Mouse (Mus musculus): ENCODE measurements around the gene Rrh. TPM values are rescaled to one million over a fixed set of nuclear protein-coding genes. Genes with fewer than 3 reads are reported as not detected.

Gene Rrh
- total and polyA plus RNA-seq, 2 experiments from 2014 or later: 0.11 TPM; not detected in 1

DNA sequence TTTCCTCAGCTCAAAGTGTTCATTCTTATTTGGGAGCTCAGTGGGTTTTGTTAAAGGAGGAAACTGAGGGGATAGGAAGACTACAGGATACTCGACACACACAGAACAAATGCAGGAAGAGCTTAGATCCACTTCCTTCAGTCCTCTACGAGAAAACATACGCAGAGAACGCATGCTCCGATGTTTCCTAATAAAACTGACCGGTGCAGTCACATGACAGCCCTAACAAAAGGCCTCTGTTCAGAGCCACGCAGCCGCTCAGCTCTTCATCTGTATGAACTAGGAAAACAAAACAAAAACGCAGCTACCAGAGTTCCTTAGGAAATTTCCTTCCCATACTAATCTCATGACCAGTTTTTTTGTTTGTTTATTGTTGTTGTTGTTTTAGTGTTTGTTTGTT lies 1.5 kb downstream of the Rrh start:
- WGBS: 69% methylated on average over 9 of the region's 9 CpGs
- H3K4me2 ChIP-seq (ENCODE audit: low read depth, low read length): no peak overlapping the region

DNA sequence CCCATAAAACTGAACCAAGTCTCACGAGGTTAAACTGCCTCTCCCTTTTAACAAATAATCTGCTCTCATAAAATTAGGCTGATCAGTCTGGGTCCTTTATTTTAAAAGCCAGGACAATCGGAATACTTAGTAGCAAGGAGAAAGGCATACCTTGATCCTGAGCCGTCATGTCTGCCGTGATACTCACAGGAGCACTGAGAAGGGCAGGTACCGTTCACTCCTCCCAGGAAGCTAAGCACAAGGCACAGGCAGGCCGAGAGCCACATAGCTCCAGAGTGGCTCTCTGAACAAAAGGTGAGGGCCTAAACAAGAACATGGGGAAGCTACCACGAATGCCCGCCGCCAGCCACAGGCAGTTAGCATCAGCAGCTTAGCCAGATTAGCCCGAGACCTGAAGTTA lies 18.6 kb downstream of the Rrh start, which contains the start of gene Lrit3:
Lrit3 (minus strand) TSS at position 266 of the 400 bp plus-strand sequence.
- Histone ChIP-seq H3K4me1 (ENCODE audit: control insufficient read depth, insufficient read depth) (no peaks in the 10 kb centered on the region), H3K36me3 (replicated peaks; ENCODE audit: control insufficient read depth, insufficient read depth, low read length) (no peaks in the 10 kb centered on the region), H3K4me3 (ENCODE audit: low read depth, low read length) (no peak within 1 kb of the TSS), H3K9ac (replicated peaks; ENCODE audit: low read depth, low read length) (no peak within 1 kb of the TSS), H3K27me3 (ENCODE audit: control insufficient read depth, insufficient read depth, low read length) (no peaks in the 10 kb centered on the region), H3K9me3 (replicated peaks; ENCODE audit: control insufficient read depth, low read length) (no peaks in the 10 kb centered on the region), H3K4me2 (ENCODE audit: low read depth, low read length) (no peak within 1 kb of the TSS), H3K27ac (ENCODE audit: low read depth) (no peak within 1 kb of the TSS)
- TF ChIP-seq EP300 (IDR thresholded peaks at IDR 0.05; ENCODE audit: low read depth) (no peak), CTCF (IDR thresholded peaks at IDR 0.05; ENCODE audit: low read depth) (no peak)
- ATAC-seq (ENCODE audit: insufficient read depth, low read depth) (no peak), DNase-seq (ENCODE audit: low spot score) (no peak)
- WGBS: 76% methylated on average over 10 of the region's 10 CpGs

More for the DNA sequence above, 1.5 kb downstream of the Rrh start:
- TF ChIP-seq CTCF (IDR thresholded peaks at IDR 0.05; ENCODE audit: low read depth): no peak
- TF ChIP-seq EP300 (IDR thresholded peaks at IDR 0.05; ENCODE audit: low read depth): no peak
- H3K9ac ChIP-seq (replicated peaks; ENCODE audit: low read depth, low read length): no peak overlapping the region
- no peaks in the 10 kb centered on the region for H3K27me3 ChIP-seq (ENCODE audit: control insufficient read depth, insufficient read depth, low read length)
- DNase-seq (ENCODE audit: low spot score): peak; percentile 8
- ATAC-seq (ENCODE audit: insufficient read depth, low read depth): peak; percentile 11; the same call in 1 of the 2 replicates
- no peaks in the 10 kb centered on the region for H3K9me3 ChIP-seq (replicated peaks; ENCODE audit: control insufficient read depth, low read length)
- H3K36me3 ChIP-seq (replicated peaks; ENCODE audit: control insufficient read depth, insufficient read depth, low read length): peaks cover 19% of the 10 kb centered on the region
- H3K27ac ChIP-seq (ENCODE audit: low read depth): no peak overlapping the region
- H3K4me3 ChIP-seq (ENCODE audit: low read depth, low read length): no peak overlapping the region
- H3K4me1 ChIP-seq (ENCODE audit: control insufficient read depth, insufficient read depth): no peaks in the 10 kb centered on the region

DNA sequence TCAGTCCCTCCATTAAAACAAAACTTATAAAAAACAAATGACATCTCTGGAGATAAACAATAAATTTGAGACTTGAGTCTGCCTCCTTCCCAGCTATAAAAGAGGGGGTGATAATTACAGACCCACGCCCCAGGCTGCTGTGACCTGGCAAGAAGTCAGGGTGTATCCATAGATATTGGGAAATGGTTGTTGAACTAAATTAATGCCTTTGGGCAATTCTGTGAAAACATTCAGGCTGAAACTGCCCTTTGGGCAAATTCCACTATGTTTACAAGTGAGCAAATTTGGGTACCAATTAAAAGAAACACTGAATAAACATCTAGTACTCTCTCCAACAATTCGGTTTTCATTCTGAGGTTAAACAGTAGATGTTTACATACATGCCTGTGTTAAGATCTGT lies 23.4 kb downstream of the Rrh start:
- H3K9ac ChIP-seq (replicated peaks; ENCODE audit: low read depth, low read length): no peak overlapping the region
- WGBS: 78% methylated on average over 2 of the region's 2 CpGs
- no peak overlapping the region for H3K4me2 ChIP-seq (ENCODE audit: low read depth, low read length)
- ATAC-seq (ENCODE audit: insufficient read depth, low read depth) (no peak), DNase-seq (ENCODE audit: low spot score) (no peak)
- H3K4me1 ChIP-seq (ENCODE audit: control insufficient read depth, insufficient read depth): no peaks in the 10 kb centered on the region
- no peaks in the 10 kb centered on the region for H3K36me3 ChIP-seq (replicated peaks; ENCODE audit: control insufficient read depth, insufficient read depth, low read length)
- no peaks in the 10 kb centered on the region for H3K27me3 ChIP-seq (ENCODE audit: control insufficient read depth, insufficient read depth, low read length)
- no peak overlapping the region for H3K4me3 ChIP-seq (ENCODE audit: low read depth, low read length)
- H3K9me3 ChIP-seq (replicated peaks; ENCODE audit: control insufficient read depth, low read length): no peaks in the 10 kb centered on the region
- TF ChIP-seq EP300 (IDR thresholded peaks at IDR 0.05; ENCODE audit: low read depth) (no peak), CTCF (IDR thresholded peaks at IDR 0.05; ENCODE audit: low read depth) (no peak)
- no peak overlapping the region for H3K27ac ChIP-seq (ENCODE audit: low read depth)

DNA sequence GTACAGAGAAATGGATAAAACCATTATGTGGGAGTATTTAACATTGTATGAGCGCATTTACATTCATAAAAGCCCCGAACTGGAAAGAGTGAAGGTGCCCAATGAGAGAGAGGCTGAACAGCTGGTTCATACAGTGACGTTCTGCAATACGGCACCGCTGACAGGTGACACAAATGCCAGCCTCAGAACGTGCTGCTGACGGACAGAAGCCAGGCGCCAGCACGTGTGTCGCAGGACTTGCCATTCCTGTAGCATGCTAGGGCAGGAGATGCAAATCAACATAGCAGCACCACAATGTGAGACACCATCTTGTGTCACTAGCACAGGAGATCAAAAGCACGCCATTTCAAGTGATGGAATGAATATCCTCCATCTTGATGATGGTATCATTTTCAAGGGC lies 23.8 kb downstream of the Rrh start:
- no peak for TF ChIP-seq EP300 (IDR thresholded peaks at IDR 0.05; ENCODE audit: low read depth)
- no peak for TF ChIP-seq CTCF (IDR thresholded peaks at IDR 0.05; ENCODE audit: low read depth)
- no peaks in the 10 kb centered on the region for H3K27me3 ChIP-seq (ENCODE audit: control insufficient read depth, insufficient read depth, low read length)
- H3K27ac ChIP-seq (ENCODE audit: low read depth): no peak overlapping the region
- DNase-seq (ENCODE audit: low spot score): peak; percentile 12
- no peaks in the 10 kb centered on the region for H3K9me3 ChIP-seq (replicated peaks; ENCODE audit: control insufficient read depth, low read length)
- no peaks in the 10 kb centered on the region for H3K4me1 ChIP-seq (ENCODE audit: control insufficient read depth, insufficient read depth)
- ATAC-seq (ENCODE audit: insufficient read depth, low read depth): peak; percentile 58; the same call in 1 of the 2 replicates
- no peak overlapping the region for H3K4me2 ChIP-seq (ENCODE audit: low read depth, low read length)
- H3K4me3 ChIP-seq (ENCODE audit: low read depth, low read length): no peak overlapping the region
- WGBS: 41% methylated on average over 11 of the region's 11 CpGs
- H3K36me3 ChIP-seq (replicated peaks; ENCODE audit: control insufficient read depth, insufficient read depth, low read length): no peaks in the 10 kb centered on the region
- no peak overlapping the region for H3K9ac ChIP-seq (replicated peaks; ENCODE audit: low read depth, low read length)

DNA sequence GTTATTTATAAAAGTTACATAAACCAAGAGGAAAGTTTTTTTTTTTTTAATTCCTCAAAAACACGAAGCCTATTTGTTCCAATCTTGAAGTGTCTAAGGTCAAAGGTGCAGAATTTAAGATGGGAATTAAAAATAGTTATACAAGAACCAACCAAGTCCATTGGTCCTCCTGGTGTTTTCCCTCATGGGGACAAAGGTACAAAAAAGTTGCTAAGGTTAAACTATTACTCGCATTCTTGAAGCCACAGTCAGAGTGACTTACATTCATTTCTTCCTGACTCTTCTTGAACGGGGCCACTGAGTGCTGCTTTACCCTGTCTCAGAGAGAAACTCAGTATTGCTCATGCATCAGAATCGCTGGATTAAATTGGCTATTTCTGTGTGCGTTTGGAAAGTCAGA lies 25.0 kb downstream of the Rrh start:
- no peak for ATAC-seq (ENCODE audit: insufficient read depth, low read depth)
- no peak for TF ChIP-seq EP300 (IDR thresholded peaks at IDR 0.05; ENCODE audit: low read depth)
- Histone ChIP-seq H3K27ac (ENCODE audit: low read depth) (no peak overlapping the region), H3K4me2 (ENCODE audit: low read depth, low read length) (no peak overlapping the region), H3K27me3 (ENCODE audit: control insufficient read depth, insufficient read depth, low read length) (no peaks in the 10 kb centered on the region), H3K9ac (replicated peaks; ENCODE audit: low read depth, low read length) (no peak overlapping the region), H3K9me3 (replicated peaks; ENCODE audit: control insufficient read depth, low read length) (no peaks in the 10 kb centered on the region), H3K4me1 (ENCODE audit: control insufficient read depth, insufficient read depth) (no peaks in the 10 kb centered on the region), H3K4me3 (ENCODE audit: low read depth, low read length) (no peak overlapping the region), H3K36me3 (replicated peaks; ENCODE audit: control insufficient read depth, insufficient read depth, low read length) (no peaks in the 10 kb centered on the region)
- 74% methylated on average over 5 of the region's 5 CpGs for WGBS
- no peak for DNase-seq (ENCODE audit: low spot score)

DNA sequence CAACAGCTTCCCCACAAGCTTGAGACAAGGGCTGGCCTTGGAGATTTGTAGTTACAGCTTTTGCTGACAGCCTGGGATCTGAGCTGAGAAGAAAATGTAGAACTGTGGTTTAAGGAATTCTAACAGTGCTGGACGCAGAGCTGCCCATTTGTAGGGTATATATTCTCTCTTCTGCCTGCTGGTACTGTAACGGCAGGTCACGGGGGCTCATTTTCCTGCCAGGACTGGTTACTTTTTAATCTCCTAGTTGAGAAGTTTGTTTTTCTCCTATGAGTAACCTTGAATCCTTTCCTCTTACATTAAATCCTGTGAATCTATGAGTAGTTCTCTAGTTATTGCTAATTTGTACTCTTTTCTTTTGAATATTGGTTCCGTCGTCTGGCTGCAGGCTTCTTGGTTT lies 28.6 kb downstream of the Rrh start:
- Histone ChIP-seq H3K27me3 (ENCODE audit: control insufficient read depth, insufficient read depth, low read length) (no peaks in the 10 kb centered on the region), H3K4me3 (ENCODE audit: low read depth, low read length) (no peak overlapping the region), H3K9ac (replicated peaks; ENCODE audit: low read depth, low read length) (no peak overlapping the region), H3K36me3 (replicated peaks; ENCODE audit: control insufficient read depth, insufficient read depth, low read length) (no peaks in the 10 kb centered on the region), H3K4me2 (ENCODE audit: low read depth, low read length) (no peak overlapping the region), H3K4me1 (ENCODE audit: control insufficient read depth, insufficient read depth) (no peaks in the 10 kb centered on the region), H3K27ac (ENCODE audit: low read depth) (no peak overlapping the region), H3K9me3 (replicated peaks; ENCODE audit: control insufficient read depth, low read length) (no peaks in the 10 kb centered on the region)
- 89% methylated on average over 5 of the region's 5 CpGs for WGBS
- ATAC-seq (ENCODE audit: insufficient read depth, low read depth) (no peak), DNase-seq (ENCODE audit: low spot score) (no peak)
- no peak for TF ChIP-seq CTCF (IDR thresholded peaks at IDR 0.05; ENCODE audit: low read depth)
- TF ChIP-seq EP300 (IDR thresholded peaks at IDR 0.05; ENCODE audit: low read depth): no peak

Measured in heart, postnatal 0 days (tissue).